In genomic region chr4:131781023-131781422, GRCm38 (mm10) we compare ENCODE assay signal across 10 mouse cellular contexts. TPM values are rescaled to one million over a fixed set of nuclear protein-coding genes. Genes with fewer than 3 reads are reported as not detected.
DNase-seq lines count a peak whose midpoint lies in the region; ATAC-seq and TF ChIP-seq lines count a peak whose summit lies in the region.
"Had no signal": no experiment of that assay in that cellular context is flagged by ENCODE, and none has a peak within 500 bp of the region (broad histone marks: within the 10 kb centered on the region; RNA-seq: fewer than 3 reads in every experiment).

No protein-coding gene starts in this region.

- intact Hi-C loops in heart, adult 2 months (cut with DNase I), result no loop called here

- no peaks in the 10 kb centered on the region for H3K36me3 ChIP-seq in heart, embryonic 16.5 days (ENCODE audit: control insufficient read depth, insufficient read depth)
- H3K36me3 ChIP-seq in heart, adult 2 months (ENCODE audit: control insufficient read depth, insufficient read depth, low read length), result no peaks in the 10 kb centered on the region

- no peak for TF ChIP-seq EP300 in heart, adult 2 months (IDR thresholded peaks at IDR 0.05; ENCODE audit: insufficient read depth, low read depth, low read length)

- H3K27ac ChIP-seq in heart, embryonic 16.5 days (ENCODE audit: low read length), result no peak overlapping the region
- H3K27ac ChIP-seq in heart, adult 2 months, result no peak overlapping the region
- H3K27ac ChIP-seq: forebrain, embryonic 13.5 days had no signal

- no peak overlapping the region for H3K4me2 ChIP-seq in heart, embryonic 16.5 days (ENCODE audit: low read depth, low read length)
- H3K4me2 ChIP-seq: forebrain, embryonic 13.5 days had no signal

- H3K79me2 ChIP-seq in heart, adult 2 months (replicated peaks; ENCODE audit: control insufficient read depth, insufficient read depth, low read length), result no peaks in the 10 kb centered on the region

- H3K27me3 ChIP-seq in heart, embryonic 16.5 days (ENCODE audit: control insufficient read depth, insufficient read depth, low read length), result no peaks in the 10 kb centered on the region
- H3K27me3 ChIP-seq in heart, adult 2 months (ENCODE audit: control insufficient read depth, insufficient read depth, low read length), result no peaks in the 10 kb centered on the region
- H3K27me3 ChIP-seq: forebrain, embryonic 13.5 days had no signal

- TF ChIP-seq POLR2A in heart, adult 2 months (IDR thresholded peaks at IDR 0.05; ENCODE audit: insufficient read depth, low read depth, low read length), result no peak
- TF ChIP-seq POLR2A in lung, adult 2 months (IDR thresholded peaks at IDR 0.05; ENCODE audit: borderline replicate concordance, extremely low read depth, low read depth, low read length), result no peak

- H3K9me3 ChIP-seq in heart, embryonic 16.5 days (replicated peaks; ENCODE audit: control insufficient read depth, low read length), result no peaks in the 10 kb centered on the region
- H3K9me3 ChIP-seq: forebrain, embryonic 13.5 days had no signal

- WGBS in heart, embryonic 16.5 days, result 34% methylated on average over 3 of the region's 3 CpGs
- WGBS in heart, adult 2 months, result 46% methylated on average over 3 of the region's 3 CpGs
- WGBS in lung, adult 2 months, result 48% methylated on average over 3 of the region's 3 CpGs

- H3K4me3 ChIP-seq in heart, embryonic 16.5 days (ENCODE audit: low read length), result no peak overlapping the region
- H3K4me3 ChIP-seq in heart, adult 2 months, result no peak overlapping the region
- H3K4me3 ChIP-seq in lung, adult 2 months (replicated peaks; ENCODE audit: extremely low read depth, low read depth, low read length), result no peak overlapping the region
- H3K4me3 ChIP-seq: forebrain, embryonic 13.5 days had no signal

- DNase-seq in heart, adult 2 months, result no peak
- peak; percentile 15 to 55 for DNase-seq in lung, adult 18-20 months
- no peak for DNase-seq in lung, adult 2 months
- DNase-seq in adrenal gland, adult 2 months, result peak; percentile 47
- peak; percentile 52 to 66 for DNase-seq in kidney, postnatal 36 days
- DNase-seq in Muller cell, postnatal 12 days (ENCODE audit: inconsistent ontology term), result no peak
- DNase-seq: liver, postnatal 0 days had no signal

- TF ChIP-seq CTCF in heart, adult 2 months (IDR thresholded peaks at IDR 0.05), result no peak
- TF ChIP-seq CTCF in lung, adult 2 months (IDR thresholded peaks at IDR 0.05; ENCODE audit: insufficient read depth, low read length), result no peak

- peak; percentile 49; the same call in 1 of the 2 replicates for ATAC-seq in heart, embryonic 16.5 days (replicated peaks; ENCODE audit: extremely low read depth, insufficient read depth, low FRiP score)
- ATAC-seq in erythroid progenitor cell, adult 5-6 weeks (replicated peaks; ENCODE audit: low FRiP score, poor library complexity, severe bottlenecking), result no peak
- ATAC-seq: forebrain, embryonic 13.5 days; liver, postnatal 0 days had no signal

- H3K4me1 ChIP-seq in heart, embryonic 16.5 days (ENCODE audit: control insufficient read depth, insufficient read depth, low read length), result 0 out of 2 replicates have a peak, but pooled peaks cover 9% of the 10 kb centered on the region
- no peaks in the 10 kb centered on the region; the same call in 1 of the 2 replicates for H3K4me1 ChIP-seq in heart, adult 2 months (ENCODE audit: control insufficient read depth, insufficient read depth, low read length)
- H3K4me1 ChIP-seq in lung, adult 2 months (ENCODE audit: control insufficient read depth, insufficient read depth, low read length), result peaks cover 3% of the 10 kb centered on the region; the same call in 1 of the 2 replicates

- no peak overlapping the region for H3K9ac ChIP-seq in heart, embryonic 16.5 days (ENCODE audit: low read length)
- H3K9ac ChIP-seq in heart, adult 2 months (ENCODE audit: low read depth, low read length), result no peak overlapping the region
- H3K9ac ChIP-seq: forebrain, embryonic 13.5 days; liver, postnatal 0 days had no signal

RNA-seq across cellular contexts. Expression of gene Ptpru, which starts 57.1 kb away (rescaled TPM):
- polyA plus RNA-seq in heart, embryonic 16.5 days (2015; fragmentation: Nextera tagmentation; extraction: Ambion mirVana), result 1.5 and 2.4 TPM in 2 replicates
- 1 to 10 TPM; 4.3 to 5.7 TPM for total RNA-seq in heart, adult 2 months (2021)
- polyA plus RNA-seq in heart, adult 2 months (2012; rRNA removed), result 4.2 and 5.5 TPM in 2 replicates
- polyA plus RNA-seq in lung, adult 2 months (2012; rRNA removed), result 32.4 and 44.6 TPM in 2 replicates
- total RNA-seq in adrenal gland, adult 2 months (2021), result 10 to 100 TPM; 41.5 to 59.1 TPM
- 48.0 and 54.8 TPM in 2 replicates for polyA plus RNA-seq in adrenal gland, adult 2 months (2012; rRNA removed)
- total RNA-seq in erythroid progenitor cell, adult 5-6 weeks (2015; ENCODE audit: low replicate concordance), result 11.2 TPM in 1 of 2 replicates, not detected in the other
- total RNA-seq in erythroid progenitor cell, adult 5-6 weeks (2017; ENCODE audit: low replicate concordance), result 0.38 TPM in 1 of 2 replicates, not detected in the other

Comparison
In these comparisons a context has a peak if more than half of its experiments do, and no peak if none do; other contexts are left out.
1. DNase-seq: peak in lung, adult 18-20 months (2 of 2), adrenal gland, adult 2 months (single experiment) and kidney, postnatal 36 days (2 of 2); none in heart, adult 2 months (0 of 2), lung, adult 2 months (single experiment) and Muller cell, postnatal 12 days (single experiment).